Mouse (Mus musculus): ENCODE measurements around the gene Lgals1. TPM values are rescaled to one million over a fixed set of nuclear protein-coding genes. Genes with fewer than 3 reads are reported as not detected.

Lgals1 gene
- total RNA-seq, 2 experiments from 2014 or later = 19.2 to 22.6 TPM

DNA sequence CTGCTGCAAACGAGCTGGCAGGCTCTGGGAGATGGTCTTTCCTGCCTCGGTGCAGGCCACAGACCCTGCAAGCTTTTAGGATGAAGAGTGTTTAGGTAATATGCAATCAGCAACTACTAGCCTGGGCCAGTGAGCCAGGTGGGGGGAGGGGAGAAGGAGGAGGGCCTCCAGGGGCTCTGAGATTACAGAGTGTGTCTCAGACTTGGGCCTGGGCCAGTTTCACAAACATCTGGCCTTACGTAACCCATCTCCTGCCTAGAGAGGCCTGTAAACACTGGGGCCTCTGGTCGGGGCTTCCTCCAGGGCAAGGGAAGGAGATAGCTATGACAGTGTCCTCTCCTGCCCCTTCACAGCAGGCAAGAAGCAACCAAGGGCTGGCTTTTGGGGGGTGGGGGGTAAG is 52.4 kb downstream of the Lgals1 start:
- intact Hi-C loops (cut with DNase I) = no loop called here
- DNase-seq (ENCODE audit: low spot score in 2 of 2) = peak in 1 of 2 experiments; percentile 30

Small RNA genes lying within 50 kb of the gene (microRNA-seq; reads per million reads assigned to microRNA genes)
- gene Mir6955 = 3.2 to 3.7 reads per million in 2 experiments

Other genes starting within 250 kb of the Lgals1 start
- gene Elfn2, start 208.0 kb upstream of the Lgals1 start, total RNA-seq (2021) = 100 to 1,000 TPM; 117 to 127 TPM
- gene Mfng, start 153.2 kb upstream of the Lgals1 start, total RNA-seq (2021) = 1 to 10 TPM; 5.6 to 6.7 TPM
- gene Card10, start 123.7 kb upstream of the Lgals1 start, total RNA-seq (2021) = 1 to 10 TPM; 4.0 to 5.1 TPM
- gene Cdc42ep1, start 84.1 kb upstream of the Lgals1 start, total RNA-seq (2021) = 10 to 100 TPM in 1 of 2 experiments, 1 to 10 TPM in 1; 6.5 to 11.0 TPM
- gene Lgals2, start 71.2 kb upstream of the Lgals1 start, total RNA-seq (2021) = not detected
- 10 to 100 TPM; 53.7 to 56.3 TPM for gene Gga1, start 49.5 kb upstream of the Lgals1 start, total RNA-seq (2021)
- gene Gm49510, start 27.1 kb upstream of the Lgals1 start, total RNA-seq (2021) = under 1 TPM in 1 of 2 experiments, not detected in 1; 0.23 TPM
- 10 to 100 TPM; 13.4 TPM for gene Sh3bp1, start 27.0 kb upstream of the Lgals1 start, total RNA-seq (2021)
- 100 to 1,000 TPM; 167 to 179 TPM for gene Pdxp, start 12.8 kb upstream of the Lgals1 start, total RNA-seq (2021)
- gene Nol12, start 8.2 kb downstream of the Lgals1 start, total RNA-seq (2021) = 10 to 100 TPM; 35.3 to 39.9 TPM
- gene Triobp, start 21.0 kb downstream of the Lgals1 start, total RNA-seq (2021) = 10 to 100 TPM; 23.0 to 23.6 TPM
- 10 to 100 TPM; 73.5 to 88.2 TPM for gene H1f0, start 101.7 kb downstream of the Lgals1 start, total RNA-seq (2021)
- gene Galr3, start 115.2 kb downstream of the Lgals1 start, total RNA-seq (2021) = under 1 TPM in 1 of 2 experiments, not detected in 1; 0.44 TPM
- 10 to 100 TPM; 17.3 to 18.6 TPM for gene Ankrd54, start 136.2 kb downstream of the Lgals1 start, total RNA-seq (2021)
- gene Eif3l, start 148.5 kb downstream of the Lgals1 start, total RNA-seq (2021) = 10 to 100 TPM; 80.6 to 81.3 TPM
- 10 to 100 TPM; 22.1 to 27.8 TPM for gene Micall1, start 182.2 kb downstream of the Lgals1 start, total RNA-seq (2021)
- gene Polr2f, start 214.3 kb downstream of the Lgals1 start, total RNA-seq (2021) = 100 to 1,000 TPM; 109 to 114 TPM
- gene 1700088E04Rik, start 214.5 kb downstream of the Lgals1 start, total RNA-seq (2021) = 10 to 100 TPM; 10.8 to 13.3 TPM
- gene Sox10, start 238.5 kb downstream of the Lgals1 start, total RNA-seq (2021) = 10 to 100 TPM; 24.0 to 35.5 TPM

Data from left cerebral cortex, postnatal 14 days (tissue).